Mouse (Mus musculus) E14TG2a.4 (cell line): ENCODE data around the gene Cflar.
"Not testable (repeated sequence)": the region's sequence is repeated elsewhere in the genome, so short reads cannot be mapped to it uniquely, and the experiment has no call there.

Experiments
- CTCF ChIP-seq: conservative IDR thresholded peaks from 2 replicates; pipeline ENCODE4 v1.5.1; 2014; ENCODE audit warnings: low read length
- NANOG ChIP-seq: IDR thresholded peaks from 2 replicates; pipeline ENCODE4 v1.6.1; 2014; ENCODE audit warnings: borderline replicate concordance, low read length, mixed read lengths
- POU5F1 ChIP-seq: IDR thresholded peaks from 2 replicates; pipeline ENCODE4 v1.6.1; 2014; ENCODE audit warnings: low read length, borderline replicate concordance

DNA sequence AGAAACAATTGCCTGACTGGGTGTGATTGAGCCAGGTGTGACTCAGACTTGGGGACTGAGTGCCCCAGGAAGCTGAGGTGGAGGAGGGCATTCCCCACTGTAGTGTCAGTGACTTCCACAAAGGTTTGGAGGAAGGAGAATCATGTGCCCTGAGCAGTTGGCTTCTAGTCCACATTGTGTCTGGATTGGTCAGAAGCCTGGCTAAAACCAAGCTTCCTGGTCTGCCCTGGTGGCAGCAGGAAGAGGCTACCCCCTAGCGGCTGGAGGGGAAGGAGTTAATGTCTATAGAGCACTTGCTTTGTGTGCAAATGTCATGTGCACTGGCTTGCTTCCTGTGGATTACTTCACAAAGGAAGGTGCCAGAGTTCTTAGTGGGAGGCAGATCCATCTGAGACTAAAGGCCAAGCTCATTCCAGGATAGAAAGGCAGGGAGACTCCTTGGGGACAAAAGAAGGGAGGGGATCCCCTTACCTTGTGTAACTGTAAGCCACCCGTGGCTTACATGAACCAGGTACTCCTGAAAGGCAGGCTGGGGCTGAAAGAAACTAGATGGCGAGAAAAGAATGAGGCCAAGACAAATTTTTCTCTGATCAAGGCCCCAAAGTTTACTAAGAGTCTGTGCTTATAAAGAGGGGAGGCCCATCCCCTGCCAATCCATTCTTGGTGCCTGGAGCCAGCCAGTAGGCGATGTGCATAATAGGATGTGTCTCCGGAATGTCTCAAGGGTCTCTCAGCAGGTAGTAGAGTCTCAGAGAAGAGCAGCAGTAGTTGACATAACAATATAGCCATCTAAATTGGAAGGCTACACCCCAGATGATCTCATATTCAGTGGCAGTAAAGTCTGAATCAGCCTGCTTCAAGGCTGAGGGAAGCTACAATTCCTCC is 50.3 kb downstream of the Cflar start:
- TF ChIP-seq CTCF, POU5F1: not testable (repeated sequence)
- peak; percentile 47; the same call in 1 of the 2 replicates for TF ChIP-seq NANOG
